Mouse (Mus musculus) mouse trophoblast stem cell (cell line): ENCODE measurements around the gene Ripply1.
"Not testable (repeated sequence)": the region's sequence is repeated elsewhere in the genome, so short reads cannot be mapped to it uniquely, and the experiment has no call there.

ENCODE experiments used
- in situ Hi-C, 2 experiments: fragments of 300-500 bp; cut with MseI, MboI; formaldehyde crosslinking; loops; 2 replicates in 1 of 2; 3 replicates in 1 of 2; pipeline ENCODE4 v1.15.1; 2025

The Ripply1 gene

GRCm38 (mm10) chrX:139781563-139781962 is 590 bp downstream of the Ripply1 start:
- in situ Hi-C loops: no loop called here

- in situ Hi-C loops: no loop called here
These were observed 1.2 kb downstream of the Ripply1 start for GRCm38 (mm10) chrX:139780988-139781387.

GRCm38 (mm10) chrX:139779401-139779800 is 2.8 kb downstream of the Ripply1 start:
- in situ Hi-C loops: loop anchor here in 1 of 2 experiments (10.0 kb wide), 1 partner anchor 405 kb away; no protein-coding TSS in a partner anchor

- in situ Hi-C loops: loop anchor here in 1 of 2 experiments (10.0 kb wide), 1 partner anchor 406 kb away; no protein-coding TSS in a partner anchor
These were observed 3.3 kb downstream of the Ripply1 start for GRCm38 (mm10) chrX:139778886-139779285.

GRCm38 (mm10) chrX:139777357-139777756 is 4.8 kb downstream of the Ripply1 start:
- in situ Hi-C loops: loop anchor here in 1 of 2 experiments (10.0 kb wide), 1 partner anchor 407 kb away; no protein-coding TSS in a partner anchor

- in situ Hi-C loops: loop anchor here in 1 of 2 experiments (10.0 kb wide), 1 partner anchor 410 kb away; no protein-coding TSS in a partner anchor
These were observed 7.0 kb downstream of the Ripply1 start for GRCm38 (mm10) chrX:139775084-139775612.

- in situ Hi-C loops: loop anchor here in 1 of 2 experiments (10.0 kb wide), 1 partner anchor 410 kb away; no protein-coding TSS in a partner anchor
These were observed 7.7 kb downstream of the Ripply1 start for GRCm38 (mm10) chrX:139774309-139775083.

- in situ Hi-C loops: loop anchor here in 1 of 2 experiments (10.0 kb wide), 1 partner anchor 415 kb away; no protein-coding TSS in a partner anchor
These were observed 12.0 kb downstream of the Ripply1 start for GRCm38 (mm10) chrX:139769975-139770637.

- in situ Hi-C loops: no loop called here
These were observed 19.6 kb downstream of the Ripply1 start for GRCm38 (mm10) chrX:139762546-139762945.

- in situ Hi-C loops: not testable (repeated sequence)
These were observed 23.5 kb downstream of the Ripply1 start for GRCm38 (mm10) chrX:139758634-139759033.

- in situ Hi-C loops: no loop called here
These were observed 30.3 kb downstream of the Ripply1 start for GRCm38 (mm10) chrX:139751855-139752254.

- in situ Hi-C loops: no loop called here
These were observed 45.1 kb downstream of the Ripply1 start for GRCm38 (mm10) chrX:139737066-139737465.

- in situ Hi-C loops: no loop called here
These were observed 51.6 kb downstream of the Ripply1 start for GRCm38 (mm10) chrX:139730541-139730940.
